Mouse (Mus musculus) embryonic facial prominence, embryonic 14.5 days (tissue): ENCODE measurements around the gene Skint8. TPM values are rescaled to one million over a fixed set of nuclear protein-coding genes. Genes with fewer than 3 reads are reported as not detected.
"Not testable (repeated sequence)": the region's sequence is repeated elsewhere in the genome, so short reads cannot be mapped to it uniquely, and the experiment has no call there.

Experiments
- ATAC-seq: fragments of 200-750 bp; cut with Nextera tagmentation; 2 replicates; pipeline ENCODE4 v1.8.0; 2017; ENCODE audit warnings: low read depth, moderate number of reproducible peaks, moderate TSS enrichment
- DNase-seq: peaks from one replicate; pipeline ENCODE4 v3.0.0-alpha.2; 2015; ENCODE audit warnings: low spot score
- H3K27ac ChIP-seq: fragments of 300-500 bp; sonication (generic); replicated peaks from 2 replicates; pipeline ENCODE4 v1.5.1; 2014; ENCODE audit warnings: low read depth, mild to moderate bottlenecking, low read length, moderate library complexity
- H3K27me3 ChIP-seq: fragments of 300-500 bp; sonication (generic); replicated peaks from 2 replicates; pipeline ENCODE4 v1.6.1; 2014; ENCODE audit warnings: low read length; ENCODE audit not compliant: control insufficient read depth, insufficient read depth
- H3K36me3 ChIP-seq: fragments of 300-500 bp; sonication (generic); 2 replicates; pipeline ENCODE4 v1.6.1; 2014; ENCODE audit warnings: low read length, mixed read lengths; ENCODE audit not compliant: control insufficient read depth, insufficient read depth
- H3K4me1 ChIP-seq: fragments of 300-500 bp; sonication (generic); 2 replicates; pipeline ENCODE4 v1.6.1; 2014; ENCODE audit warnings: antibody characterized with exemption, low read length; ENCODE audit not compliant: control insufficient read depth, insufficient read depth
- H3K4me2 ChIP-seq: fragments of 300-500 bp; sonication (generic); 2 replicates; pipeline ENCODE4 v1.6.1; 2014; ENCODE audit warnings: low read depth, mild to moderate bottlenecking, low read length, moderate library complexity, mixed read lengths
- H3K4me3 ChIP-seq: fragments of 300-500 bp; sonication (generic); 2 replicates; pipeline ENCODE4 v1.5.1; 2014; ENCODE audit warnings: low read depth, mild to moderate bottlenecking, low read length
- H3K9ac ChIP-seq: fragments of 300-500 bp; sonication (generic); 2 replicates; pipeline ENCODE4 v1.6.1; 2014; ENCODE audit warnings: low read depth, mild to moderate bottlenecking, low read length, moderate library complexity, mixed read lengths
- H3K9me3 ChIP-seq: fragments of 300-500 bp; sonication (generic); 2 replicates; pipeline ENCODE4 v1.6.1; 2016; ENCODE audit warnings: low read length; ENCODE audit not compliant: control insufficient read depth
- WGBS: fragments of 180-500 bp; shearing (Covaris S2); extraction: QIAGEN DNeasy Blood & Tissue Kit; methylation state at CpG from one replicate; pipeline ENCODE4 v1.1.7; 2014; 5-methylcytosine and 5-hydroxymethylcytosine counted together
- polyA plus RNA-seq: library from polyadenylated mRNA; unstranded; fragments of >200 nt; fragmentation: Nextera tagmentation; extraction: Ambion mirVana; gene quantifications from 2 replicates; pipeline ENCODE4 v1.2.1, GENCODE M21; 2014

Skint8 gene
- polyA plus RNA-seq, result 0.15 TPM in 1 of 2 replicates, not detected in the other

DNA sequence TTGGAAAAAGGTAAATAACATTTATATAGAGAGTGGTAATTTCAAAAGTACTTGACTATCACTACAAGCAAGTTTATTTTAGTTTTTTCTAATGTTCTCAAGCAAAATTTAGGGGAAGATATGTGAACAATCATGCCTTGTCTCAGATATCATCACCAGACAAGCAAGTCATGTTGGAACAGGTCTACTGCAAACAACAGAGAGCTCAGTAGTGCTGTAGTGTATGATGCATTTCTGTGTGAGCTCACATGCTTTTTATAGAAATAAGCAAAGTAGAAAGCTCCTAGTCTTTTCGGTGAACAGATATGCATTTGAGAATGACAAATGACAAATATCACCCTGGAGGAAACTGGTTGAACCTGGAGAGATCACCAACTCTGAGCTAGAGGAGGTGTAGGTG lies at the start of gene Skint8:
Gene Skint8 (plus strand): TSS at position 301 of the 400 bp plus-strand sequence.
- Histone ChIP-seq H3K27me3 (no peaks in the 10 kb centered on the region), H3K9me3 (0 out of 2 replicates have a peak, but pooled peaks cover 4% of the 10 kb centered on the region), H3K36me3 (no peaks in the 10 kb centered on the region), H3K4me2 (no peak within 1 kb of the TSS), H3K4me1 (no peaks in the 10 kb centered on the region), H3K27ac (no peak within 1 kb of the TSS), H3K9ac (no peak within 1 kb of the TSS), H3K4me3 (no peak within 1 kb of the TSS)
- 75% methylated on average over 1 of the region's 1 CpGs for WGBS
- DNase-seq (peak; percentile 17), ATAC-seq (no peak)

DNA sequence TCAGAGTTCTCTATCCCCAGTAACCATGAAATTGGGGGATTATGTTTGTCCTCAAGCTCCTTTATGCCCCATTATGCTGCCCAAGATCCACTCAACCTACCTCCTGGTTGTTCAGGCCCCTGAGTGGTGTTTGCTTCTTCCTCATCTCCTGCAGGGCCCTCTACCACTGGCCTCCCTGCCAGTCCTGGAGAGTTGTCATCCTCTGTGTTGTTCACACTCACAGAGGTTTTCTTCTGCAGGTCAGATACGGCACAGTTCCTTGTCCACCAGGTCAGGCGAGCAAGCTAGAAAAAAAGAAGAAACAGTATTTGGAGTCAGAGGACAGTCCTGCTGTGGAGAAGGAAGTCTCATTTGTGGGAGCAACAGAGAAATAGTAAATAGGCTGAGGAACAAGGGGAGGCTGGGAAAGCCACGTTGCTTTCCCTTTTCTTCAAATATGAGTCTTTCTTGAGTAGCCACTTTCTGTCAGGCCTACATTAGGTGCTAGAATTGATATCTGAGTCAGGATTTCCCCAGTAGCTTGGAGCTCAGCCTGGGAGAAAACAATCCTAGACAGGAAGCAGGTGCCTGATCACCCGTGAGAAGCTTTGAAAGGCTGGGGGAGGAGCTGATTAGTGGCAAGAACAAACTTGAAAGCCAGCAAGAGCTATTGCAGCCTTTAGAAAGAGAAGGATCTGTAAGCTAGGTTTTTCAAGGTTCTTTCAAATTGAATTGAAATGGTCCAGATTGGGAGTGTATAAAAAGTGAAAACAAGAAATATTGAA lies 38.9 kb upstream of the Skint8 start:
- WGBS, result 49% methylated on average over 4 of the region's 4 CpGs
- Histone ChIP-seq H3K27ac (no peak overlapping the region), H3K9ac (no peak overlapping the region), H3K9me3 (no peaks in the 10 kb centered on the region), H3K4me1 (no peaks in the 10 kb centered on the region), H3K36me3 (no peaks in the 10 kb centered on the region), H3K27me3 (no peaks in the 10 kb centered on the region), H3K4me3 (no peak overlapping the region), H3K4me2 (no peak overlapping the region)
- DNase-seq, result peak; percentile 58
- ATAC-seq, result peak; percentile 30; the same call in 1 of the 2 replicates

DNA sequence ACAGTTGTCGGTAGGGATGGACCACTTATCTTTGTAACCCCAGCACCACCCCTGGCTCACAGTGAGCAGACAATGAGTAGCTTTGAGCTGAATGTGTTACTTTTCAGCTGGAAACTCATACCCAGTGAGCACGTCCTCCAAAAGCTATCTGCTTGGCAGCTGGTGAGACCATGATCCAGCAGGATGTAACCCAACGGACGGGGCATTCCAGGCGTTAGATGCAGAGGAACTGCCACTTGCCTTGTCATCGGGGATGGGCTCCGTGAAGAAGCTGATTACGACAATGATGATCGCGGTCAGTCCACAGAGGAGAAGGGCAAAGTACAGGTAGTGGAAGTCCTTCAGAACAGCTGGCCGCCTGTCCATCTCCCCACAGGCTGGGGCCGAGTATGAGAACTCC lies 35.6 kb upstream of the Skint8 start:
- no peak overlapping the region for H3K27ac ChIP-seq
- H3K27me3 ChIP-seq, result no peaks in the 10 kb centered on the region
- H3K9ac ChIP-seq, result no peak overlapping the region
- no peaks in the 10 kb centered on the region for H3K36me3 ChIP-seq
- no peaks in the 10 kb centered on the region for H3K4me1 ChIP-seq
- no peak for ATAC-seq
- H3K4me2 ChIP-seq, result no peak overlapping the region
- H3K4me3 ChIP-seq, result no peak overlapping the region
- H3K9me3 ChIP-seq, result no peaks in the 10 kb centered on the region
- 90% methylated on average over 12 of the region's 12 CpGs for WGBS
- DNase-seq, result no peak

DNA sequence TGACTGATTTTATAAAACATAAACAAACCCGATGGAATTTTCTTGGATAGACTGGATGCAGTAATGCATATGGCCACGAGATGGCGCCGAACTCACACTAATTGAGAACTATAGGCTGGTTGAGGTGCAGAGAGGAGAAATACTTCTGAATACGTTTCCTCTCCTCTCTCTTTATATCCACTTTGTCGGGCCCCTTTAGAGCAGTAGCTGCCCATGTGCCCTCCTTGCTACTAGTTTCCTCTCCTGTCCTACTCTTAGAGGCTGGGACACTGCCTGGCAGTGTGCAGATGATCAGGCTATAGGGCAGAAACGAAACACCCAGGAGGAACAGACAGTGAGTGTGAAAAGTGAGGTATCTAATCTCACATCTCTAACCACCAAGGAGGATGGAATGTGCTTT lies 33.2 kb upstream of the Skint8 start:
- Histone ChIP-seq H3K9me3 (no peaks in the 10 kb centered on the region), H3K4me3 (no peak overlapping the region), H3K4me1 (no peaks in the 10 kb centered on the region), H3K9ac (no peak overlapping the region), H3K27ac (no peak overlapping the region), H3K36me3 (no peaks in the 10 kb centered on the region), H3K4me2 (peak overlapping the region; percentile 25), H3K27me3 (no peaks in the 10 kb centered on the region)
- ATAC-seq, result peak; percentile 71
- 13% methylated on average over 7 of the region's 7 CpGs for WGBS
- peak; percentile 68 for DNase-seq

DNA sequence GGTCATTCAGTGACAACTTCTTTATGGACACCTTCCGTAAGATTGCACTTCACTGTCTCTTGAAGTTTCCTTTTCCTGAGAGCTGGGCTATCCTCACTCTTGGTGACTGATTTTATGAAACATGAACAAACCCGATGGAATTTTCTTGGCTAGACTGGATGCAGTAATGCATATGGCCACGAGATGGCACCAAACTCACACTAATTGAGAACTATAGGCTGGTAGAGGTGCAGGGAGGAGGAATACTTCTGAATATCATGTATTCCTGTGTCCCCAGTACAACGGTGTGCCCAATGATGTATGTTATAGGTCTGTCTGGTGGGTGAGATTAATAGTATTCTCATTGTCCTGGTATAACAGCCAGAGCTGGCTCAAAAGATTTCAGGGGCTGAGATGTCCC lies 32.6 kb upstream of the Skint8 start:
- ATAC-seq, result peak; percentile 79
- Histone ChIP-seq H3K4me2 (peak overlapping the region; percentile 1; the same call in 1 of the 2 replicates), H3K27me3 (no peaks in the 10 kb centered on the region), H3K36me3 (no peaks in the 10 kb centered on the region), H3K9me3 (no peaks in the 10 kb centered on the region), H3K4me1 (no peaks in the 10 kb centered on the region), H3K27ac (no peak overlapping the region), H3K4me3 (no peak overlapping the region), H3K9ac (no peak overlapping the region)
- peak; percentile 55 for DNase-seq
- WGBS, result 23% methylated on average over 4 of the region's 4 CpGs

DNA sequence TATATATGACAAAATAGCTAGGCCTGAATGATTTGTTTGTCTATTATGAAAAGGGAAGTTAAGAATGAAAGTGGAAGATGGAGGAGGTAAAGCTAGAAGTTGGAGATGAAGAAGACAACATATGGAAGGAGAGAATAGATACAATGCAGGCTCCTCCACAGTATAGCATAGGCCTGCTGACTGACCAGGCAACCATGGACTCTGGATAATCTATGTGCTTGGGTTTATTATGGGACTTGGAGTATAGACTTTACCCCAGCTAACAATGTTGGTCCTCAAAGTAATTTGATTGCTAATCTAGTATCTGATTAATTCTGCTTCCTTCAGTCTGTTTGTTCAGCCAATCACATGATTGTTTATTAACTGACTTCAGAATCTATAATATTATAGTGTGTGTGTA lies 27.1 kb upstream of the Skint8 start:
- no peak for DNase-seq
- no peaks in the 10 kb centered on the region for H3K4me1 ChIP-seq
- H3K9ac ChIP-seq, result no peak overlapping the region
- H3K4me3 ChIP-seq, result no peak overlapping the region
- ATAC-seq, result no peak
- H3K27me3 ChIP-seq, result no peaks in the 10 kb centered on the region
- H3K4me2 ChIP-seq, result no peak overlapping the region
- no peaks in the 10 kb centered on the region for H3K9me3 ChIP-seq
- no peak overlapping the region for H3K27ac ChIP-seq
- no peaks in the 10 kb centered on the region for H3K36me3 ChIP-seq

DNA sequence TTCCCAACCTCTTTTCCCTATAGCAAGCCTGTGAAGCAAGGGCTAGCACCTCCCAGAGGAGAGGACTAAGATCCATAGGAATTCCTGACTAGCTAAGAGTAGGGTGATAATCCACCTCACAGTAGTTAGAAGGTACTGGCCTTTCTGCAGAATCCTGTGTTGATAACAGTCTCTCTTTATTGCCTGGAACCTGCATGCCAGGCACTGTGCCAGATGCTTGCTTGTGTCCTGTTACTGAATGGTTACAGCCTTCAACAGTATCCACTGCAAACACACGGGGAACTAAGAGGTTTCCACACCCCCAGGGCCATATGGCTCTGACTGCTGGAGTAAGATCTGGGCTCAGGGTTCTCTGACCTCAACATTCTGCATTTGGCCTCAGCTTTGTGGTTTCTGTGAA lies 21.4 kb upstream of the Skint8 start:
- whole genome bisulfite sequencing, result 25% methylated on average over 1 of the region's 1 CpGs
- H3K4me2 ChIP-seq, result no peak overlapping the region
- no peak for ATAC-seq

DNA sequence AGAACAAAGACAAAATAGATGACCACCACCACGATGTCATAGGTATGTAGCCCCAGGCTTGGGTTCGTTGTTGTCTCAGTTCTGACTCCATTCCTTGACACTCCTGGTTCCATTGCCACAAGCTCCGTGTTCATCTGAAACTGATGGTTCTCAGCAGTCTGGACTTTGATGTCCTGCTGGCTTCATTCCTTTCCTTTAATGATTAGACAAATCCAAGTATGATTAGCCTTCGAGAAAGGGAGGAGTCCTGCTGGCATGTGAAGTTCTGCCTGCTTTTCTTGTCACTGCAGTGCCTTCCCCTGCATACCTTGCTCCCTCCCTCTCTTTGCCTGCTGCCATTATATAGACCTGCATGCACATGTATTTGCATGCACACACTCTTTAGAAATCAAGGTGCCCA lies 20.6 kb upstream of the Skint8 start:
- no peak overlapping the region for H3K4me2 ChIP-seq
- H3K27me3 ChIP-seq, result no peaks in the 10 kb centered on the region
- DNase-seq (no peak), ATAC-seq (no peak)
- H3K9me3 ChIP-seq, result no peaks in the 10 kb centered on the region
- H3K4me3 ChIP-seq, result no peak overlapping the region
- 70% methylated on average over 4 of the region's 4 CpGs for WGBS
- no peaks in the 10 kb centered on the region for H3K36me3 ChIP-seq
- no peak overlapping the region for H3K27ac ChIP-seq
- H3K4me1 ChIP-seq, result no peaks in the 10 kb centered on the region
- no peak overlapping the region for H3K9ac ChIP-seq

More for the DNA sequence above, 21.4 kb upstream of the Skint8 start:
- no peak overlapping the region for H3K9ac ChIP-seq
- H3K4me3 ChIP-seq, result no peak overlapping the region
- no peak for DNase-seq
- no peaks in the 10 kb centered on the region for H3K9me3 ChIP-seq
- no peaks in the 10 kb centered on the region for H3K36me3 ChIP-seq
- H3K4me1 ChIP-seq, result no peaks in the 10 kb centered on the region
- no peaks in the 10 kb centered on the region for H3K27me3 ChIP-seq
- H3K27ac ChIP-seq, result no peak overlapping the region

DNA sequence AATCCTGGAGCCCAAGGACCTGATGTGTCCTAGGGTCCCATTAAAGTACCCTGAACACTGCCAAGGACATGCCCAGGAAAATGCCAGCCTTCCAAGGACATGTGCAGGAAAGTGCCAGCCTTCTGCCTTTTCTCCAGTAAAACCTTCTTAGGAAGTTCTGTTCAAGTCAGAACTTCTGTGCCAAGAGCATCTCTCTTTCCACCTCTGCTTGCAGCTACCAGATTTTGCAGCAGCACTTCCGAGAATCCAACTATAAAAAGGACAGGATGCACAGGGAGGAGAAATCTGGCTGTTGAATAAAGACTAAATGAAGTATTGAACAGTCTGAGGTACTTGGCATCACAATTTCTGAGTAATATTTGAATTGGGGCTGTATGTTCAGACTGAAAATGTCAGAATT lies 18.7 kb upstream of the Skint8 start:
- H3K27me3 ChIP-seq, H3K27ac ChIP-seq, H3K36me3 ChIP-seq, H3K4me2 ChIP-seq, ATAC-seq, H3K4me1 ChIP-seq, H3K4me3 ChIP-seq, DNase-seq, H3K9ac ChIP-seq, H3K9me3 ChIP-seq: not testable (repeated sequence)
- WGBS, result 63% methylated on average over 1 of the region's 1 CpGs
